Mouse (Mus musculus): ENCODE results near the gene Tnn.

DNA sequence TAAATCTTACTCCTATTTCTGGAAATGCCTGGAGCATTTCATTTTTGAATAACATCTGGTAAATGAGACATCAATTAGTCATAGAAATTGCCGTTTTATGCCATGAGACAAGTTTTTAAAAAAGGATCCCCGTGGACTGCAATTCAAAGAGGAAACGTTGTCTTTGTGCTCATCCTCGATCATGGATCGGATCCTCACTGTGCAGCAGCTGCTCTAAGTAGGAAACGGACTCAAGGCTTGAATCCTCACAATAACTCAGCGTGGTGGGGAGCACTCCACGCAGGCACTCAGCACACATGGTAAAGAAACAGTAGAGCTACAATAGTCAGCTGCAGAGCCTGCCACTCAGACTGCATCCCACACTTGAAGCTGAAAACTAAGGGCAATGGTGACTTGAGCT lies 23.5 kb upstream of the Tnn start:
- TF ChIP-seq CTCF (IDR thresholded peaks at IDR 0.05; ENCODE audit: low read depth) (no peak), EP300 (IDR thresholded peaks at IDR 0.05; ENCODE audit: low read depth) (no peak)

Measured in liver, postnatal 0 days (tissue).